Mouse (Mus musculus) frontal cortex, adult 2 months (tissue): ENCODE data around the gene Orm3. TPM values are rescaled to one million over a fixed set of nuclear protein-coding genes. Genes with fewer than 3 reads are reported as not detected.

Source experiments
- DNase-seq, 2 experiments: peaks; one replicate each; pipeline ENCODE4 v3.0.0; 2022; ENCODE audit warnings: low spot score in 1 of 2; ENCODE audit errors: extremely low spot score in 1 of 2
- polyA plus RNA-seq: library from polyadenylated mRNA; depleted of rRNA; stranded (reverse); fragments of >200 nt; gene quantifications from 2 replicates; pipeline ENCODE4 v1.2.3, GENCODE M21; 2012; rRNA removed

Gene Orm3
- polyA plus RNA-seq, 1 experiment, result not detected

DNA sequence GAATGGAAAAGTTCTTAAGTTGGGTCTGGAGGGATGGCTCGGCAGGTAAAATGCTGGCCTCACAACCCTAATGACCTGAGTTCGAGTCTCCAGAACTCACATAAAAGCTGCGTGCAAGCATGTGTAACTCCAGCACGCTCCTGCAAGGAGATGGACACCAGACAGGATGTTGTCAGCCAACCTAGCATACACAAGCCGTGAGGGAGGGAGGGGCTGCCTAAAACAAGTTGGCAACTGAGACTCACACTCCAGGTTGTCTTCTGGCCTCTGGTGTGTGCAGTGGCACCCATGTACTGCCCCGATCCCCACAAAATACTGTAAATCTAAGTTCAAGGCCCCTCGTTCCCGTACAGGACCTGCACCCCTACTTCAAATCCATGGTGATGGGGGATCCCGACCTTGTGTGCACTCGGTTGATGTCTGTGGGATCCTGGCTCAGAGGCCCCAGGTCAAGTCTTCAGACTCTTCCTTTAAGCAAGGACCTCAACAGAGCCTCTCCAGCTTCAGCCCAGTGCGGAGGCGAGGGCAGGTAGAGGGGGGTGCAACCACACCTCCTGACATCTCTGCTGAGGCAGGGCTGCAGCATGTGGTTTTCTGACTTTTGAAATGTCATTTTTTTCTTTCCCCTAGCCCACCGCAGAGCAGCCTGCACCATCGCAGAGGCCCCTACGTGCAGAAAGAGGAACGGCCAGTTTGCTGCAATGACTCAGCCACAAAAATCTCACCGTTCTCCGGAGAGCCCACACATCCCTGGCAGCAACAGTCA lies 44.8 kb downstream of the Orm3 start:
- no peak for DNase-seq

DNA sequence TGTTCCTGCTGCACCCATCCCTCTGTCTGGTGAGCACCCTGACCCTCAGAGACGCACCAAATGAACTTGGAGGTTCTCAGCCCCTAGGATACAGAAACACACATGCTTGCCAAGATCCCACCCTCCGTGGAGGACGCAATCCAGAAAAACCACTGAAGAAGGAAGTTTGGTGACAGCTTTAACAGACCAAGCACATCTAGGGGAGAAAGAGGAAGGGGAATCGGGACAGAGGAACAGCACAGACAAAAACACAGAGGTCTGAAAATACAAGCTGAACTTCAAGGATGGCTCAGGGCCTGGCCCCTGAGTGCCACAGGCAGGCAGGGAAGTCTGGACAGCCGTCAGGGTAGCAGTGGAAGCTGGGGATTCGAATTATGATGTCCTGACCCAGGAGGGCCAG lies 45.7 kb downstream of the Orm3 start:
- no peak for DNase-seq

DNA sequence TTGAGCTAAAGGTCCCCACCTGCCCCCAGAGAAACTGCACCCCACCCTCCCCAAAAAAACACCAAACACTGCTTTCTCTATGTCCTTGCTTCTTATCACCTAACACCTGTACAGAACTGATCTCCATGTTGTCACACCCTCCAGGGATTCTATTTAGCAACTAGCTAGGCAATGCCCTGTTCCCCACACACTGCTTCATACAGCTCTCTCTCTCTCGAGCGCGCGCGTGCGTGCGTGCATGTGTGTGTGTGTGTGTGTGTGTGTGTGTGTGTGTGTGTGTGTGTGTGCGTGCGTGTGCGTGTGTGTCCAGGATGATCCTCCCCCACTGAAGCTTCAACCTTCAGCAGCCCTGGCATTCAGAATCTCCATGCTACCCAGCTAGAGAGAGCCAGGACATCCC lies 46.1 kb downstream of the Orm3 start:
- no peak for DNase-seq

DNA sequence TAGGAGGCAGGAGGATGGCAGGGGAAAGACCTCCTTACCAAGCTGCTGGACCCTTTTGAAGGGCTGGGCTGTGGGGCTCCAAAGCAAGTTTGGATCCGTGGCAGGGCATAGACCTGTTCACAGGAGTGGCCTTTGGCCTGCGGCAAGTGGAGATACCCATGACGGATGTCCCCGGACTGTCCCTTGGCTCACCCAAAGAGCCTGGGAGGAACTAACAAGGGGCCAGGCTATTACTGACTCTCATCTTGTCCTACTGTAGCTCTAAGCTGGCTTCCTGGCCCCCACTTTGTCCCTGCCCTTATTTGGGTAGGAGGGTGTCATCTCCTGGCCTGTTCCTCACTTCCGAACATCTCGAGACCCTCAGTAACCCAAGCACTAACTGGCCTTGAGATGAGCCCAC lies 46.6 kb downstream of the Orm3 start:
- DNase-seq, result no peak

DNA sequence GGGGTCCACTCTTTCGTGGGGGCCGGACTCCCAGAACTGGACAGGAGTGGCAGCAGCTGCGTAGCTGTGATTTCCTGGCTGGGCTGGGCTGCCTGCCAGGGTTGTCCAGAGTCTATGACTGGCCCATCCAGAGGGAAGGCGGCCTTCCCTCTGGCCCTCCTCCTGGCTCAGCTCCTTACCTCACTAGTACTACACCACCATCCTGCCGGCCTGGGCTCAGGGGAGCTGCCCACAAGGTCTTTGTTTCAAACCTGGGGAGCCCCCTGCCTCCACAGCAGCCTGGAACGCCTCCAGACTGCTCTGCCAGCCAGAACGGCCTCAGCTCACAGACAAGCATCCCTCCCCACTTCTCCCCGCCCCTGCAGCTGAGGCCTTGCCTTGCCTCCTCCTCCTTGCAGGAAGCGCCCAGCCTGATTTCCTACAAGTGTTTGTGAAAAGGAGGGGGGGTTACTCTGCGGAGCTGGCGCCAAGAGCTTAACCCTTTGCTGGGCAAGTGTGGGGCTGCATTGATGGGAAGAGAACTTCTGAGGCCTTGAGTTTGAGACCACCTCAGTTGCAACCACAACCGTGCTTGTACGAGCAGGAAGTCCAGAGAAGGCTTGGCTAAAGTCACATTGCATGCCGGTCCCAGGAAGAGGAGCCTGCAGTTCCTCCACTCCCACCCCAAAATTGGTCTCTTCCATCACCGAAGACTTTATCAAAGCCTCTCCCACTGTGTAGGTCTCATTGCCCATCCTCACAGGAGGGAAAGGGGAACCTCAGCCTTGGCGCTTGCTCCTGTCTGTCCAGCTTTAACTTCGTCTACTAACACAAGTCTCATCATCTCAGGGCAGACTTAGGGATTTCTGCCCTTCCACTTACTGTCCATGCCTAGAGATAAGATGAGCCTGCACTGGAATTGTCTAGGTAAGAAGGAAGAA lies 47.3 kb downstream of the Orm3 start, which contains the start of gene Akna:
Gene Akna (minus strand): TSS at position 315 of the 920 bp plus-strand sequence.
- DNase-seq, result peak; percentile 33 to 68

DNA sequence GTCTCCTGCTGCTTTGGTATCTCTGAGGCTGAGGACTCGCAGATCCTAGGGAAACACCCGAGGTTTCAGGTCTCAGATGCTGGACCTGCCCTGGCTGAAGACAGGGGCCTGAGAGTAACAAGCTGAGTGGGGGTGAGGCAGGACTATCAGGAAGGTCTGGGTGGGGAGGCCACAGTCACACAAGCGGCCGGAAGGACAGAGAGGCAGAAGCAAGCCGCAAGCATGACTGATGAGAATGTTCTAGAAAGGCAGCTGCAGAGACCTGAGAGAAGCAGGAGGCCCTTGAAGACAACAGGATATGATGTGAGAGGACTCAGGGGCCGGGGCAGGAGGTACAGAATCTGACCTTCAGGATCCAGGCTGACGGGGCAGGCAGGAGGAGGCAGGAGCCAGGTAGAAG lies 48.2 kb downstream of the Orm3 start:
- DNase-seq, result no peak

DNA sequence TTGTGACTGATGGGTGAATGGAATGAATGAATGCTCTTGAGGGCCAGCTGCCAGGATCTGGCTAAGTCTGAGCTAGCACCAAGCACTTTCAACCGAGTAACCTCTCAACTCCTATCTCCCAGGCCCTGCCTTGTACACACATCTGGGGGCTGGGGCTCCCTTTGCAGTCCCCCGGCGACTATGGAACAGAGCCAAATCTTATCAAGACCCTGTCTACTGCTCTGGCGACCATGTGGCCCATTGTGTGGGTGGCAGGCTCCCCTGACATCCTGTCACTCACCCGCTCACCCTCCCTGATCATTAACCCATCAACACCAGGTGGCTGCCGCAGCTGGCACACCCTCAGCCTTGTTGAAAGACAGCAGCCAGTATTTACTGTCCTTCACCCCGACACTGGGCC lies 49.1 kb downstream of the Orm3 start:
- no peak for DNase-seq

DNA sequence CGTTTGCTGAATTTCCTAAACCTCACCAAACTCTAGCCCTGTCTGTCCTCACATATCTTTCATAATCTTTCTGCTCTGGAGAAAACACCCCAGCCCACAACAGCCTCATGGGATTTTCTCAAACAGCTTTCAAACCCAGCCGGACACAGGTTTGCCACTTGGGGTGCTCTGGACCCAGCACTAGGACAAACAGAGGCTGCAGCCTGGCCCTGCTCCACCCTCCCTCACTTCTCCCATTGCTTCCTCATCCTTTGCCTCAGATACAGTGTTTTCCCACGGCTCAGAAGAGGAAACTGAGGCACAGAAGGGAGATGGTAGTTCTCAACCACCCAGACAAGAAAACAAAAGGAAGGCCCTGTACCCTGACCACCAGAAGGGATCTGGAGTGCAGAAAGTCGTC lies 49.7 kb downstream of the Orm3 start:
- no peak for DNase-seq

DNA sequence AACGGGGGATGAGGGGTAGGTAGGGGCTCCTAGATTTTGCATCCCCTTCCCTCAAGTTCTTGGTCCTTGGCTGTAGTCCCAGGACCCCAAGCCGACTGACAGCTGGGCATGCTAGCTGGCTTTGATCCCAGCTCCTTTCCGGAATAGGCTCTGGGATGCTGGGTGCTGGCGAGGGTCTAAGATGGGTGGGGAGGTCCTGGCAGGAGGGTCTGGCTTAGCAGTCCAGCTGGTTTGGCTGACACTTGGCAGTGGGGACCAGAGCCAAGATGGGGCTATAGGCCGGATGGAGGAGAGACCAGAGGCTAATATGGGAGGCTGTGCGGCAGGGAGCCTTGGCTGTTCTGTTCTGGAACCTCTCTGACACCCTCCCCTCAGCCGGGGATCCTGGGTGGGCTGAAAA lies 52.3 kb downstream of the Orm3 start:
- DNase-seq, result no peak

DNA sequence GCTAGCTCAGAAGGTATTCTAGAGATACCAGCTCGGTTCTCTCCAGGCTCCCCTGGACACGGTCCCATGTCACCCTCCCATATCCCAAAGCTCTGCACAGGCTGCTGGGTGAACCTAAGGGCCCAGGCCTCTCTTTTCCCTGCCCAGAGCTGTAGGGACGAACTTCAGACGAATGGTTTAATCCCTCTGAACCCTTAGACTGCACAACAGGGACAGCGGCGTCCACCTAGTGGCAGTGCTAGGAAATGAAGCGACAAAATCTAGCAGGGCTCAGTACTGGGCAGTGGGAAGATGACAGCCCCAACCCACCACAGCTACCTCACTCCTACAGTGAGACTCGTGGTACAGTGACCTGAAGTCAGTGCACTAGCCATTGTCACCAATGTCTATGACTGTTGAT lies 52.7 kb downstream of the Orm3 start:
- DNase-seq, result peak in 1 of 2 experiments; percentile 63

Other genes with a start within 250 kb of the Orm3 start
- gene Ambp, start 201.4 kb upstream of the Orm3 start, polyA plus RNA-seq, result 0.11 and 0.56 TPM in 2 replicates
- not detected in 2 replicates for gene Kif12, start 184.0 kb upstream of the Orm3 start, polyA plus RNA-seq
- 6.6 and 8.0 TPM in 2 replicates for gene Col27a1, start 142.2 kb upstream of the Orm3 start, polyA plus RNA-seq
- 0.12 TPM in 1 of 2 replicates, not detected in the other for gene Orm1, start 11.6 kb upstream of the Orm3 start, polyA plus RNA-seq
- gene Orm2, start 6.3 kb downstream of the Orm3 start, polyA plus RNA-seq, result 0.15 TPM in 1 of 2 replicates, not detected in the other
- 2.7 and 3.1 TPM in 2 replicates for gene Akna, start 47.2 kb downstream of the Orm3 start, polyA plus RNA-seq
- 38.7 and 44.1 TPM in 2 replicates for gene Whrn, start 139.8 kb downstream of the Orm3 start, polyA plus RNA-seq
- 133 and 138 TPM in 2 replicates for gene Atp6v1g1, start 188.6 kb downstream of the Orm3 start, polyA plus RNA-seq
- gene Tmem268, start 202.6 kb downstream of the Orm3 start, polyA plus RNA-seq, result 10.3 and 11.6 TPM in 2 replicates
- not detected in 2 replicates for gene Gm11213, start 249.1 kb downstream of the Orm3 start, polyA plus RNA-seq